Mouse (Mus musculus) frontal cortex, postnatal 36 days (tissue): ENCODE data around the gene Col27a1.

ENCODE experiments used
- DNase-seq, 2 experiments: peaks; one replicate each; pipeline ENCODE4 v3.0.0; 2022; ENCODE audit warnings: low spot score in 2 of 2

Col27a1 gene

GRCm38 (mm10) chr4:63373404-63373803 is 159.6 kb downstream of the Col27a1 start:
- no peak for DNase-seq

- no peak for DNase-seq
These were observed 160.5 kb downstream of the Col27a1 start for GRCm38 (mm10) chr4:63374331-63374730.

GRCm38 (mm10) chr4:63375367-63375766 is 161.6 kb downstream of the Col27a1 start:
- DNase-seq = no peak

GRCm38 (mm10) chr4:63377483-63377882 is 163.7 kb downstream of the Col27a1 start:
- DNase-seq = no peak

- no peak for DNase-seq
These were observed 169.0 kb downstream of the Col27a1 start for GRCm38 (mm10) chr4:63382676-63383369.

GRCm38 (mm10) chr4:63383474-63383873 is 169.7 kb downstream of the Col27a1 start:
- no peak for DNase-seq

- DNase-seq = no peak
These were observed 170.5 kb downstream of the Col27a1 start for GRCm38 (mm10) chr4:63384262-63384661.
